Mouse (Mus musculus) ES-E14 (cell line): Measurements from ENCODE around the gene Actr5.

Experiments
- CHD2 ChIP-seq: IDR thresholded peaks from 2 replicates; pipeline ENCODE4 v1.6.1; 2014; ENCODE audit warnings: mild to moderate bottlenecking, low read depth, low read length, inconsistent platforms
- ZNF384 ChIP-seq: IDR thresholded peaks from 2 replicates; pipeline ENCODE4 v1.6.1; 2012; ENCODE audit warnings: low read depth, low read length, inconsistent platforms

- TF ChIP-seq ZNF384: no peak
- TF ChIP-seq CHD2: no peak
Observed at GRCm38 (mm10) chr2:158642587-158642986, 17.9 kb downstream of the Actr5 start.
